Mouse (Mus musculus) layer of hippocampus, postnatal 10 days (tissue): ENCODE data around the gene Klc1. TPM values are rescaled to one million over a fixed set of nuclear protein-coding genes. Genes with fewer than 3 reads are reported as not detected.

ENCODE experiments used
- DNase-seq, 2 experiments: peaks; one replicate each; pipeline ENCODE4 v3.0.0; 2021; ENCODE audit warnings: low spot score in 2 of 2
- total RNA-seq, 2 experiments: library from RNA; stranded (reverse); gene quantifications; 2 replicates each; pipeline ENCODE4 v1.2.3; 2021

The Klc1 gene
- total RNA-seq, 2 experiments from 2014 or later, result 840 to 877 TPM

GRCm38 (mm10) chr12:111848300-111848798 is 89.7 kb downstream of the Klc1 start:
- DNase-seq, result no peak

- DNase-seq, result no peak
These were observed 92.6 kb downstream of the Klc1 start for GRCm38 (mm10) chr12:111851235-111851634.

- no peak for DNase-seq
These were observed 93.1 kb downstream of the Klc1 start for GRCm38 (mm10) chr12:111851745-111852144.

GRCm38 (mm10) chr12:111853011-111853436 is 94.4 kb downstream of the Klc1 start:
- DNase-seq, result no peak

- no peak for DNase-seq
These were observed 94.9 kb downstream of the Klc1 start for GRCm38 (mm10) chr12:111853546-111853945.

GRCm38 (mm10) chr12:111855448-111855847 is 96.8 kb downstream of the Klc1 start:
- no peak for DNase-seq

Other genes with a start within 250 kb of the Klc1 start
- gene Eif5, start 220.8 kb upstream of the Klc1 start, total RNA-seq, result 100 to 1,000 TPM; 260 to 272 TPM
- 100 to 1,000 TPM; 139 to 153 TPM for gene Mark3, start 184.3 kb upstream of the Klc1 start, total RNA-seq
- 1,000 to 10,000 TPM in 1 of 2 experiments, 100 to 1,000 TPM in 1; 969 to 1,026 TPM for gene Ckb, start 86.5 kb upstream of the Klc1 start, total RNA-seq
- 10 to 100 TPM; 16.3 to 19.8 TPM for gene Trmt61a, start 80.7 kb upstream of the Klc1 start, total RNA-seq
- gene Bag5, start 45.6 kb upstream of the Klc1 start, total RNA-seq, result 10 to 100 TPM; 38.4 to 38.9 TPM
- 10 to 100 TPM; 39.2 to 42.0 TPM for gene Apopt1, start 45.6 kb upstream of the Klc1 start, total RNA-seq
- gene Xrcc3, start 55.0 kb downstream of the Klc1 start, total RNA-seq, result 1 to 10 TPM; 3.2 to 4.1 TPM
- 10 to 100 TPM; 21.5 to 22.0 TPM for gene Zfyve21, start 55.3 kb downstream of the Klc1 start, total RNA-seq
- gene Ppp1r13b, start 149.3 kb downstream of the Klc1 start, total RNA-seq, result 10 to 100 TPM; 66.3 to 69.1 TPM
- 100 to 1,000 TPM; 458 to 498 TPM for gene Atp5mpl, start 208.1 kb downstream of the Klc1 start, total RNA-seq
- gene Tdrd9, start 212.7 kb downstream of the Klc1 start, total RNA-seq, result under 1 TPM; 0.33 to 0.41 TPM
- gene Rd3l, start 222.5 kb downstream of the Klc1 start, total RNA-seq, result not detected